Mouse (Mus musculus) adrenal gland, adult 18-20 months (tissue): ENCODE measurements around the gene Gm49661. TPM values are rescaled to one million over a fixed set of nuclear protein-coding genes. Genes with fewer than 3 reads are reported as not detected.

Experiments
- DNase-seq, 2 experiments: peaks; one replicate each; pipeline ENCODE4 v3.0.0; 2021 to 2022; ENCODE audit warnings: low spot score in 2 of 2
- total RNA-seq, 2 experiments: library from RNA; stranded (reverse); gene quantifications; 1 replicate in 1 of 2; 2 replicates in 1 of 2; pipeline ENCODE4 v1.2.3; 2021

Gm49661 gene
- total RNA-seq, 2 experiments from 2014 or later = 1.9 TPM

GRCm38 (mm10) chr8:84967532-84968304, 1.5 kb downstream of the Gm49661 start:
- peak in 1 of 2 experiments; percentile 23 for DNase-seq

- DNase-seq = peak in 1 of 2 experiments; percentile 31
Observed at GRCm38 (mm10) chr8:84966603-84967002, 2.6 kb downstream of the Gm49661 start.

GRCm38 (mm10) chr8:84965731-84966291, 3.4 kb downstream of the Gm49661 start:
- peak; percentile 80 to 84 for DNase-seq

- no peak for DNase-seq
Observed at GRCm38 (mm10) chr8:84963952-84964351, 5.3 kb downstream of the Gm49661 start.

GRCm38 (mm10) chr8:84959811-84960210, 9.4 kb downstream of the Gm49661 start:
- no peak for DNase-seq

- peak in 1 of 2 experiments; percentile 62 for DNase-seq
Observed at GRCm38 (mm10) chr8:84956768-84957167, 12.5 kb downstream of the Gm49661 start.

GRCm38 (mm10) chr8:84952612-84953255, 16.5 kb downstream of the Gm49661 start:
- DNase-seq = peak in 1 of 2 experiments; percentile 56

- DNase-seq = no peak
Observed at GRCm38 (mm10) chr8:84949753-84950152, 19.5 kb downstream of the Gm49661 start.

GRCm38 (mm10) chr8:84947241-84947545, 22.0 kb downstream of the Gm49661 start:
- DNase-seq = peak; percentile 39 to 57

GRCm38 (mm10) chr8:84946528-84947240, 22.5 kb downstream of the Gm49661 start, which contains the start of gene Rtbdn:
TSS of gene Rtbdn (plus strand) at chr8:84946991.
- no peak for DNase-seq

GRCm38 (mm10) chr8:84945633-84946527, 23.4 kb downstream of the Gm49661 start:
- peak in 1 of 2 experiments; percentile 32 for DNase-seq

GRCm38 (mm10) chr8:84945235-84945632, 24.0 kb downstream of the Gm49661 start:
- no peak for DNase-seq

GRCm38 (mm10) chr8:84944478-84945160, 24.6 kb downstream of the Gm49661 start:
- no peak for DNase-seq

- DNase-seq = no peak
Observed at GRCm38 (mm10) chr8:84943699-84944098, 25.5 kb downstream of the Gm49661 start.

GRCm38 (mm10) chr8:84937620-84938485, 31.4 kb downstream of the Gm49661 start:
- no peak for DNase-seq

GRCm38 (mm10) chr8:84936962-84937546, 32.2 kb downstream of the Gm49661 start, which contains the start of gene Mast1:
TSS of gene Mast1 (minus strand) at chr8:84937359.
- peak; percentile 58 to 65 for DNase-seq

- no peak for DNase-seq
Observed at GRCm38 (mm10) chr8:84936041-84936961, 32.9 kb downstream of the Gm49661 start.
